Mouse (Mus musculus) liver, embryonic 14.5 days (tissue): ENCODE data around the gene Spats2.

Experiments used
- CTCF ChIP-seq: IDR thresholded peaks from 2 replicates; pipeline ENCODE4 v1.5.1; 2016; ENCODE audit warnings: antibody characterized with exemption, low read depth, control low read depth
- EP300 ChIP-seq: IDR thresholded peaks from 2 replicates; pipeline ENCODE4 v1.6.1; 2016; ENCODE audit warnings: antibody characterized with exemption, low read depth

DNA sequence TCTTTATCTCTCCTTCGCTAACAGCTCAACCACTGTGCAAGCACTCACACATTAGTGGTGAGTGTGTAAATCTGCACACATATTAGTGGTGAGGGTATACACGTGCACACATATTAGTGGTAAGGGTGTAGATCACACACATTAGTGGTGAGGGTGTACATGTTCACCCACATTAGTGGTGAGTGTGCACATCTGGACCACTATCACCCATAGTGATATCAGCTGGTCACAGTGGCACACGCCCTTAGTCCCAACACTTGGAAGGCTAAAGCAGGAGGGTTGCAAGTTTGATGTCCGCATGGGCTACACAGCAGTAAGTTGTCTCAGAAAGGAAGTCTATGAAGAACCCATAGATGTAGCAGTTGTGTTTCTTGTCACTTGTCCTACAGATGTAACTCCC, 91.9 kb downstream of the Spats2 start:
- no peak for TF ChIP-seq CTCF
- no peak for TF ChIP-seq EP300
